Mouse (Mus musculus): ENCODE data around the gene Meis1. TPM values are rescaled to one million over a fixed set of nuclear protein-coding genes. Genes with fewer than 3 reads are reported as not detected.
A peak's percentile ranks its signal among the peaks of the same experiment; 100 is the strongest.

Gene Meis1
- polyA plus RNA-seq, 1 experiment from 2014 or later = 132 TPM

DNA sequence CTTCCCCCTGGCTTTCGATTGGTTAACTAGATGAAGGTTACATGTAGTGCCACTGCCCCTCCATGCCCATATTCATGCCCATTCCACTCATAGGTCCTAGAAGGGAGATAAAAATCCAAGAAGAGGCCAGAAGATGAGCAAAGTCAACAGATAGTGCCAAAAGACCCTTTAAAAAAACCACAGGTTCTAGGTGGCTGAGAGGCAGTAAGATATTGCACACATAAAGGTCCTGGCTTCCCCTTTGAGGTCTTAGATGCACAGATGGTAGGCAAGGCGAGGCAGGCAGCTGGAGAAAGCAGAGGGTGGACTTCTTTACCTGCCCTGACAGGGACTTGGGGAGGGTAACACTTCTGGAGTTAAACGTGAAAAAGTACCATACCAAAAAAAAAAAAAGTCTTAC, 134.8 kb downstream of the Meis1 start:
- peak overlapping the region; percentile 81 for H3K27ac ChIP-seq (ENCODE audit: low read depth, low read length)
- H3K4me1 ChIP-seq (replicated peaks; ENCODE audit: control insufficient read depth, insufficient read depth, low read length) = peaks cover 10% of the 10 kb centered on the region; the same call in 1 of the 2 replicates
- WGBS = 50% methylated on average over 3 of the region's 3 CpGs
- no peak overlapping the region for H3K4me3 ChIP-seq (ENCODE audit: low read depth, low read length)
- no peaks in the 10 kb centered on the region for H3K36me3 ChIP-seq (ENCODE audit: control insufficient read depth, insufficient read depth, low read length)
- no peak overlapping the region for H3K9ac ChIP-seq (ENCODE audit: low read depth, low read length)
- ATAC-seq (ENCODE audit: low FRiP score) (no peak; the same call in 1 of the 2 replicates), DNase-seq (ENCODE audit: low spot score) (peak; percentile 36)
- H3K9me3 ChIP-seq (ENCODE audit: control insufficient read depth, low read length) = no peaks in the 10 kb centered on the region
- no peaks in the 10 kb centered on the region for H3K27me3 ChIP-seq (ENCODE audit: control insufficient read depth, insufficient read depth, low read length)
- no peak overlapping the region for H3K4me2 ChIP-seq (replicated peaks; ENCODE audit: low read depth, low read length)

- ATAC-seq (ENCODE audit: low FRiP score) (peak; percentile 87), DNase-seq (ENCODE audit: low spot score) (peak; percentile 75)
- H3K9me3 ChIP-seq (ENCODE audit: control insufficient read depth, low read length) = no peaks in the 10 kb centered on the region
- no peak overlapping the region for H3K4me2 ChIP-seq (replicated peaks; ENCODE audit: low read depth, low read length)
- H3K9ac ChIP-seq (ENCODE audit: low read depth, low read length) = no peak overlapping the region
- H3K4me3 ChIP-seq (ENCODE audit: low read depth, low read length) = no peak overlapping the region
- H3K27me3 ChIP-seq (ENCODE audit: control insufficient read depth, insufficient read depth, low read length) = no peaks in the 10 kb centered on the region
- peaks cover 10% of the 10 kb centered on the region; the same call in 1 of the 2 replicates for H3K4me1 ChIP-seq (replicated peaks; ENCODE audit: control insufficient read depth, insufficient read depth, low read length)
- 37% methylated on average over 2 of the region's 2 CpGs for WGBS
- no peaks in the 10 kb centered on the region for H3K36me3 ChIP-seq (ENCODE audit: control insufficient read depth, insufficient read depth, low read length)
- peak overlapping the region; percentile 81 for H3K27ac ChIP-seq (ENCODE audit: low read depth, low read length)
Observed at GRCm38 (mm10) chr11:18883507-18883881, 135.3 kb downstream of the Meis1 start.

DNA sequence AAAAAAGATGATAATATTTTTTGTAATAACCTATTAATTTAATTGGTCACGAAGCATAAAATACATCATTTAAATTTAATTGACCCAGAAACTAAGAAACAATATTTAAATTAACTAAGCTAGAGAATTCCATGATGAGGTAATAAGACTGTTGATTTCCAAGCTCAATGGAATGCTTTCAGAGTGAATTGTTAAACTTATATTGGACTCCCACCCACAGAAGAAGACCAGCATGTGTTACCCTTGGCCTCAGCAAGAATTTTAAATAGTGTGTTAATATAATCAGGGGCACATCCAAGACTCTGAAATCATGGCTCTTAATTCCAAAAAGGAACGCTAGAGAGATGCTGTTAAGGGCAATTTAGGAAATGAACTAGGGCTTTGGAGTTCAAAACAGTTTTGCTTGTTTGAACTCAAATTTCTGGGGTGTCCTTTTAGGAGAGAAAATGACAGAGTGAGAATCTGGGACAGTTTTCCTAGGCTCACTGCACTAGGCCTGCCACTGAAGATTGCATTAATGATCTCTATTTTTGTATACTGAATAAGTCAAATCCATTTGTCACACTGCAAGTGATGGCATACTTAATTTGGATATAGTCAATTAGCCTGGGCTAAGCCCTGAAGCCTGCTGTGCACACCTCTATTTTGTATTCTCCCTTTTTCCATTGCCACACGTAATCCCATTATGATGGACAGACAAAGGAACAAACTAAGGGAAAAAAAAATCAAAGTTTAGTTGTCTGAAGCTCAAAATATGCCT, 135.9 kb downstream of the Meis1 start:
- DNase-seq (ENCODE audit: low spot score) (no peak), ATAC-seq (ENCODE audit: low FRiP score) (peak; percentile 62)
- 46% methylated on average over 3 of the region's 3 CpGs for WGBS
- Histone ChIP-seq H3K4me3 (ENCODE audit: low read depth, low read length) (no peak overlapping the region), H3K27me3 (ENCODE audit: control insufficient read depth, insufficient read depth, low read length) (no peaks in the 10 kb centered on the region), H3K36me3 (ENCODE audit: control insufficient read depth, insufficient read depth, low read length) (no peaks in the 10 kb centered on the region), H3K27ac (ENCODE audit: low read depth, low read length) (peak overlapping the region; percentile 81), H3K9ac (ENCODE audit: low read depth, low read length) (no peak overlapping the region), H3K4me2 (replicated peaks; ENCODE audit: low read depth, low read length) (no peak overlapping the region), H3K4me1 (replicated peaks; ENCODE audit: control insufficient read depth, insufficient read depth, low read length) (peaks cover 10% of the 10 kb centered on the region; the same call in 1 of the 2 replicates), H3K9me3 (ENCODE audit: control insufficient read depth, low read length) (no peaks in the 10 kb centered on the region)

DNA sequence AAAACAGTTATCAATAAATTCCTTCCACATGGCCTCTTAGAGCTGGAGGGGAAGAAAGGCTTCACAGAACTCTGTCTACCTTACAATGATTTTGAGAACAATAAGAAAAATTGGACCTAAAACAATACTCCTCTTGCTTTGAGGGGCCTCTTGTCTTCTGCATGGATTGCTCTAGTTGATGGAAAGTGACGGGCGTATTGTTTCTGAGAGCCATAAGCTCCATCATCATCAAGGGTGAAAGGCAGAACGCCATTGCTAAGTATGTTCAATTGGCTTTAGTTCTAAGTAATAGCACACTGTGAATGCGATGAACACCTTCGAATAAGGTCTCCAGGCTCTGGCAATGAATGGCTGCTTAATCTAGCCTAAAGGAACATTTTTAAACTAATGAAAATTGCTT, 136.5 kb downstream of the Meis1 start:
- H3K9ac ChIP-seq (ENCODE audit: low read depth, low read length) = no peak overlapping the region
- H3K27me3 ChIP-seq (ENCODE audit: control insufficient read depth, insufficient read depth, low read length) = no peaks in the 10 kb centered on the region
- 33% methylated on average over 5 of the region's 5 CpGs for WGBS
- no peak overlapping the region for H3K4me2 ChIP-seq (replicated peaks; ENCODE audit: low read depth, low read length)
- H3K36me3 ChIP-seq (ENCODE audit: control insufficient read depth, insufficient read depth, low read length) = no peaks in the 10 kb centered on the region
- DNase-seq (ENCODE audit: low spot score) (peak; percentile 22), ATAC-seq (ENCODE audit: low FRiP score) (no peak)
- H3K4me3 ChIP-seq (ENCODE audit: low read depth, low read length) = no peak overlapping the region
- H3K9me3 ChIP-seq (ENCODE audit: control insufficient read depth, low read length) = no peaks in the 10 kb centered on the region
- H3K4me1 ChIP-seq (replicated peaks; ENCODE audit: control insufficient read depth, insufficient read depth, low read length) = peaks cover 10% of the 10 kb centered on the region; the same call in 1 of the 2 replicates
- H3K27ac ChIP-seq (ENCODE audit: low read depth, low read length) = peak overlapping the region; percentile 72

- WGBS = 37% methylated on average over 5 of the region's 5 CpGs
- H3K4me2 ChIP-seq (replicated peaks; ENCODE audit: low read depth, low read length) = no peak overlapping the region
- no peak for ATAC-seq (ENCODE audit: low FRiP score)
- H3K9me3 ChIP-seq (ENCODE audit: control insufficient read depth, low read length) = no peaks in the 10 kb centered on the region
- no peak overlapping the region for H3K9ac ChIP-seq (ENCODE audit: low read depth, low read length)
- no peaks in the 10 kb centered on the region for H3K36me3 ChIP-seq (ENCODE audit: control insufficient read depth, insufficient read depth, low read length)
- no peaks in the 10 kb centered on the region; the same call in 1 of the 2 replicates for H3K27me3 ChIP-seq (ENCODE audit: control insufficient read depth, insufficient read depth, low read length)
- H3K4me3 ChIP-seq (ENCODE audit: low read depth, low read length) = no peak overlapping the region
- H3K4me1 ChIP-seq (replicated peaks; ENCODE audit: control insufficient read depth, insufficient read depth, low read length) = peaks cover 17% of the 10 kb centered on the region
- DNase-seq (ENCODE audit: low spot score) = peak; percentile 39
- H3K27ac ChIP-seq (ENCODE audit: low read depth, low read length) = 0 out of 2 replicates have a peak overlapping the region, but pooled peaks have one; percentile 44
Observed at GRCm38 (mm10) chr11:18880806-18881205, 138.0 kb downstream of the Meis1 start.

DNA sequence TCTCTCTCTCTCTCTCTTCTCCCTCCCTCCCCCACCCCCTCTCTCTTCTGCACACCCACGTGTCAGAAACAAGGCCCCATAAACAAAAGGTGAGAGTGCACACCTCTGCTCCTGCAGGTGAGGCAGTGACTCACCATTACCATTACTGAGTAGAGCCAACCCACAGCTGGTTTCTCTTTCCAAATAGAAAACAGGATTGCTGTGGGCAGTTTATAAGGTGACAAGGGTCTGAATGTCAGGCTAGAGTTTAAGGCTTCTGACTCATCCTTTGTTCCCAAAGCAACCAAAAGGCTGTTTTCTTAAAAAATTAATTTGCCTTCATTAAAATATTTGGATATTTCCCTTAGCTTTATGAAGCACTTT, 139.3 kb downstream of the Meis1 start:
- H3K4me3 ChIP-seq (ENCODE audit: low read depth, low read length) = no peak overlapping the region
- WGBS = 0% methylated on average over 1 of the region's 1 CpGs
- peak overlapping the region; percentile 97 for H3K27ac ChIP-seq (ENCODE audit: low read depth, low read length)
- DNase-seq (ENCODE audit: low spot score) = peak; percentile 39
- H3K4me2 ChIP-seq (replicated peaks; ENCODE audit: low read depth, low read length) = peak overlapping the region; percentile 94
- no peak overlapping the region for H3K9ac ChIP-seq (ENCODE audit: low read depth, low read length)
- no peaks in the 10 kb centered on the region for H3K9me3 ChIP-seq (ENCODE audit: control insufficient read depth, low read length)
- peaks cover 23% of the 10 kb centered on the region for H3K4me1 ChIP-seq (replicated peaks; ENCODE audit: control insufficient read depth, insufficient read depth, low read length)
- H3K36me3 ChIP-seq (ENCODE audit: control insufficient read depth, insufficient read depth, low read length) = no peaks in the 10 kb centered on the region
- H3K27me3 ChIP-seq (ENCODE audit: control insufficient read depth, insufficient read depth, low read length) = no peaks in the 10 kb centered on the region; the same call in 1 of the 2 replicates
- no peak for ATAC-seq (ENCODE audit: low FRiP score)

DNA sequence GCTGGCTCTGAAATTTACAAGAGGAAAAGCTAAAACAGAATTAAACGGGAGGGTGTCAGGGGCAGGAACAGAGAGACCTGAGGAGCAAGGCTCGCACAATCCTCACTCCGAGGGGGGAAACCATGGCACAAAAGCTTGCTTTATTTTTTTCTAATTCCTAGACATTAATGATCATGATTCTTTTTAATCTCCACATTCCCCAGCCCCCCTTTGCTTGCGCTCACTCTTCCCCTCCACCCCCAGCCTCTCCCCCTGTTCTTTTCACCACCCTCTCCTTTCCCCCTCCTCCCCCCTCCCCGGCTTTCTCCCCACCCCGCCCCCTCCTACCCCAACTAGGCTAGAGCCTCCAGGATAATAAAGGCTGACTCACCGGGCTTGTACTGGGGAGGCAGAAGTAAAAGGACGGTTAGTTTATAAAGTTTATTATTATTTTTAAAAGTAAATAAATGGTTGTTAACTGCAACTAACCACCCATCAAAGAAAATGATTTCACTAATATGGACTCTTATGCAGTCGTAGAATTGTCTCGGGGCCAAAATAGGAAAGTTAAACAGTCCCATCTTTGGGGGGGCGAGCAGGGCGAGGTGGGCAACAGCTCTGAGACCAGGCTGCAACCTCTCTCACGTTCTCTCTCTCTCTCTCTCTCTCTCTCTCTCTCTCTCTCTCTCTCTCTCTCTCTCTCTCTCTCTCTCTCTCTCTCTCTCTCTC, 139.9 kb downstream of the Meis1 start:
- H3K9ac ChIP-seq (ENCODE audit: low read depth, low read length) = peak overlapping the region; percentile 64
- H3K27me3 ChIP-seq (ENCODE audit: control insufficient read depth, insufficient read depth, low read length) = no peaks in the 10 kb centered on the region; the same call in 1 of the 2 replicates
- H3K4me2 ChIP-seq (replicated peaks; ENCODE audit: low read depth, low read length) = peak overlapping the region; percentile 94
- H3K4me1 ChIP-seq (replicated peaks; ENCODE audit: control insufficient read depth, insufficient read depth, low read length) = peaks cover 21% of the 10 kb centered on the region
- H3K4me3 ChIP-seq (ENCODE audit: low read depth, low read length) = peak overlapping the region; percentile 38
- ATAC-seq (ENCODE audit: low FRiP score) = peak; percentile 20; the same call in 1 of the 2 replicates
- peak overlapping the region; percentile 97 for H3K27ac ChIP-seq (ENCODE audit: low read depth, low read length)
- no peaks in the 10 kb centered on the region for H3K36me3 ChIP-seq (ENCODE audit: control insufficient read depth, insufficient read depth, low read length)
- DNase-seq (ENCODE audit: low spot score) = peak; percentile 56
- WGBS = under 1% methylated on average over 13 of the region's 13 CpGs
- H3K9me3 ChIP-seq (ENCODE audit: control insufficient read depth, low read length) = no peaks in the 10 kb centered on the region

GRCm38 (mm10) chr11:18878016-18878415, 140.8 kb downstream of the Meis1 start:
- ATAC-seq (ENCODE audit: low FRiP score) (peak; percentile 53), DNase-seq (ENCODE audit: low spot score) (peak; percentile 75)
- Histone ChIP-seq H3K4me2 (replicated peaks; ENCODE audit: low read depth, low read length) (peak overlapping the region; percentile 94), H3K4me1 (replicated peaks; ENCODE audit: control insufficient read depth, insufficient read depth, low read length) (peaks cover 18% of the 10 kb centered on the region), H3K36me3 (ENCODE audit: control insufficient read depth, insufficient read depth, low read length) (no peaks in the 10 kb centered on the region), H3K9me3 (ENCODE audit: control insufficient read depth, low read length) (no peaks in the 10 kb centered on the region), H3K9ac (ENCODE audit: low read depth, low read length) (peak overlapping the region; percentile 64), H3K27me3 (ENCODE audit: control insufficient read depth, insufficient read depth, low read length) (no peaks in the 10 kb centered on the region; the same call in 1 of the 2 replicates), H3K27ac (ENCODE audit: low read depth, low read length) (peak overlapping the region; percentile 97), H3K4me3 (ENCODE audit: low read depth, low read length) (peak overlapping the region; percentile 38)
- 0% methylated on average over 18 of the region's 18 CpGs for WGBS

All from hindbrain, embryonic 11.5 days (tissue).